Mouse (Mus musculus) lung, embryonic 14.5 days (tissue): ENCODE data around the gene Asf1b. TPM values are rescaled to one million over a fixed set of nuclear protein-coding genes. Genes with fewer than 3 reads are reported as not detected.

Source experiments
- ATAC-seq: fragments of 200-750 bp; cut with Nextera tagmentation; 2 replicates; pipeline ENCODE4 v1.8.0; 2017; ENCODE audit warnings: mild to moderate bottlenecking, moderate TSS enrichment, moderate library complexity; ENCODE audit not compliant: insufficient read depth
- DNase-seq: peaks from one replicate; pipeline ENCODE4 v3.0.0-alpha.2; 2015
- H3K27ac ChIP-seq: fragments of 300-500 bp; sonication (generic); 2 replicates; pipeline ENCODE4 v1.5.1; 2014; ENCODE audit warnings: low read depth, mild to moderate bottlenecking, moderate library complexity
- H3K27me3 ChIP-seq: fragments of 300-500 bp; sonication (generic); 2 replicates; pipeline ENCODE4 v1.6.1; 2014; ENCODE audit warnings: low read length, control low read depth; ENCODE audit not compliant: insufficient read depth
- H3K36me3 ChIP-seq: fragments of 300-500 bp; sonication (generic); 2 replicates; pipeline ENCODE4 v1.6.1; 2014; ENCODE audit warnings: control low read depth; ENCODE audit not compliant: insufficient read depth
- H3K4me1 ChIP-seq: fragments of 300-500 bp; sonication (generic); 2 replicates; pipeline ENCODE4 v1.6.1; 2014; ENCODE audit warnings: antibody characterized with exemption, control low read depth; ENCODE audit not compliant: insufficient read depth
- H3K4me2 ChIP-seq: fragments of 300-500 bp; sonication (generic); 2 replicates; pipeline ENCODE4 v1.6.1; 2014; ENCODE audit warnings: mild to moderate bottlenecking
- H3K4me3 ChIP-seq: fragments of 300-500 bp; sonication (generic); 2 replicates; pipeline ENCODE4 v1.5.1; 2014; ENCODE audit warnings: low read depth, low read length
- H3K9ac ChIP-seq: fragments of 300-500 bp; sonication (generic); 2 replicates; pipeline ENCODE4 v1.6.1; 2014
- H3K9me3 ChIP-seq: fragments of 300-500 bp; sonication (generic); 2 replicates; pipeline ENCODE4 v1.6.1; 2016; ENCODE audit warnings: low read depth, low read length, control low read depth
- CTCF ChIP-seq: IDR thresholded peaks from 2 replicates; pipeline ENCODE4 v1.5.1; 2016; ENCODE audit warnings: antibody characterized with exemption, low read depth
- WGBS: fragments of 180-500 bp; shearing (Covaris S2); extraction: QIAGEN DNeasy Blood & Tissue Kit; methylation state at CpG from one replicate; pipeline ENCODE4 v1.1.7; 2014; 5-methylcytosine and 5-hydroxymethylcytosine counted together
- polyA plus RNA-seq: library from polyadenylated mRNA; unstranded; fragments of >200 nt; fragmentation: Nextera tagmentation; extraction: Ambion mirVana; gene quantifications from 2 replicates; pipeline ENCODE4 v1.2.1, GENCODE M21; 2014

The Asf1b gene
- polyA plus RNA-seq, result 87.4 and 88.9 TPM in 2 replicates

DNA sequence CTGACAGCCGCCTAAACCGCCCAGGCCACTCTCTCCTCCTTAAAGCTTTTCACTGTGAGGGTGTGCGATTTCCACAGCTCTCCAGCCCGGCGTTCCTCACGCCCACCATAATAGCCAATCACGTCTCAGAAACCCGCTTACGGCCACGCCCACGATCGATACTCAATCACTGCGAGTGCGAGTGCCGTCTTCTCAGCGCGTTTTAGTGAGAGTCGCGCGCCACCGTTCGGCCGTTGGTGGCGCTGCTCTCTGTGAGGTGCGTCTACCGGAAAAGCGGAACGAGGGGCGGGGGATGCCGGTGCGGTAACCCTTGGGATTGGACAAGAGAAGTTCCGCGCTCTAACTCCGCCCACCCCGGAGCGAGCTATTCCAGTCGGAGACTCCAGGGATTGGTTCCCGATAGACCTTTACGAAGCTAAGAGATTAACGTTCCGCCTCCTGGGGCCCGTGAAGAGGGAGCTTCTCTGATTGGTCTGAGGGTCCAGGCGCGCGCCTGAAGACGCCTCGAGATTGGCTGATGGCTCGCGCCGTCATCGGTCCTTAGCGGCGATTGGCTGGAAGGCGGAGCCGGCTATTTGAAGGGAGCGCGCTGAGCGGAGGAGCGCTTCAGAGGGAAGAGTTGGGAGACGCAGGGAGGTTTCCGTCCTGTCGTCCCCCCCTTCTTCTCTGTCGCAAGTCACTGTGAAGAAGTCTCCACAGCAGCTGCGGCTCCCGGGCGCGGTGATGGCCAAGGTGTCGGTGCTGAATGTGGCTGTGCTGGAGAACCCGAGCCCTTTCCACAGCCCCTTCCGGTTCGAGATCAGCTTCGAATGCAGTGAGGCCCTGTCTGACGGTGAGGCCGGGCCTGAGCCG is at the start of gene Asf1b, which contains the start of gene Gm10644:
TSS of gene Asf1b (plus strand) at position 402 of the 852 bp plus-strand sequence.
TSS of gene Gm10644 (minus strand) at position 100 of the 852 bp plus-strand sequence.
- under 1% methylated on average over 75 of the region's 75 CpGs for WGBS
- H3K27ac ChIP-seq, result 0 out of 2 replicates have a peak within 1 kb of the TSS, but pooled peaks have one; percentile 12
- no peaks in the 10 kb centered on the region for H3K9me3 ChIP-seq
- ATAC-seq (peak; percentile 100), DNase-seq (peak; percentile 100)
- H3K27me3 ChIP-seq, result no peaks in the 10 kb centered on the region
- H3K4me3 ChIP-seq, result peak within 1 kb of the TSS; percentile 73
- peaks cover 9% of the 10 kb centered on the region for H3K4me1 ChIP-seq
- 0 out of 2 replicates have a peak, but pooled peaks cover under 1% of the 10 kb centered on the region for H3K36me3 ChIP-seq
- peak within 1 kb of the TSS; percentile 58 for H3K9ac ChIP-seq
- peak; percentile 91 for TF ChIP-seq CTCF
- H3K4me2 ChIP-seq, result peak within 1 kb of the TSS; percentile 92

DNA sequence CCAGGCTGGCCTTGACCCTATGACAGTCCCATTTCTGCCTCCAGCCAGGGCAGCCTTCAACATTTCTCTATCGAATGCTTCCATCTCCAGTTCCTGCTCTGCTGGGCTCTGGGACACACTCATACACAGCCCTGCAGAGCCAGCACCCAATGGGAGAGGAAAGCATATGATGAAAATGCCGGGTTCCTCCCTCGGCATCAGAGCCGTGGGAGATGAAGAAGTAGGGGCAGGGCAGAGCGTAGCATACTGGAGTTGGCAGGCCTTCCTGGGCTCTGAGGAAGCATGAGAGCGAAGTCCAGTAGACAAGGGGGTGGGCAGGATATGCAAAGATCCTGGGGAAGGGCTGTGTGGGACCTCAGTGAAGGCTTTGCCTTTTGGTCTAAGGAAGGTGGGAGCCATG is 46.7 kb upstream of the Asf1b start:
- peaks cover 27% of the 10 kb centered on the region for H3K4me1 ChIP-seq

DNA sequence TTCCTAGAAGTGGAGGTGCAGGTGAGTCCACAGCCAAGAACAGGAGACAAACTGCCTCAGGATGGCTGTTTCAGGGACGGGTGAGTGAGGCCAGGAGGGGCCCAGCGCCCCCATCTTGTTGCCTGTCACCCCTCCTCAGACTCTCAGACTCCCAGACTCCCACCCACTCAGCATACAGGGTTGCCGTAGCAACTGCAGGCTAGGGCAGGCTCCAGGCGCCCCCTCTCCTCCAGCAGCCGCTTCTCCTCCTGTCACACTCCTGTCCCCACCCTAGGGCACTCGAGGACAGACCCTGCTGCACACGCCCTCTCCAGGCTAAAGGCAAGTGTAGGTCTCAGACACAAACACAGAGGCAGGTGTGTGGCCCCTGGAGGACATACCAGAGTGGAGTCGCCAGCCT is 46.0 kb upstream of the Asf1b start:
- Histone ChIP-seq H3K27me3 (no peaks in the 10 kb centered on the region), H3K4me1 (peaks cover 22% of the 10 kb centered on the region), H3K4me3 (no peak overlapping the region), H3K4me2 (no peak overlapping the region), H3K9ac (no peak overlapping the region), H3K36me3 (0 out of 2 replicates have a peak, but pooled peaks cover 3% of the 10 kb centered on the region), H3K9me3 (no peaks in the 10 kb centered on the region), H3K27ac (no peak overlapping the region)
- 24% methylated on average over 8 of the region's 8 CpGs for WGBS
- no peak for TF ChIP-seq CTCF
- ATAC-seq (no peak), DNase-seq (no peak)

More for the DNA sequence above, 46.7 kb upstream of the Asf1b start:
- Histone ChIP-seq H3K9ac (no peak overlapping the region), H3K27ac (no peak overlapping the region), H3K4me2 (no peak overlapping the region), H3K9me3 (no peaks in the 10 kb centered on the region), H3K36me3 (0 out of 2 replicates have a peak, but pooled peaks cover 3% of the 10 kb centered on the region), H3K4me3 (no peak overlapping the region), H3K27me3 (no peaks in the 10 kb centered on the region)
- ATAC-seq (no peak), DNase-seq (no peak)
- 61% methylated on average over 6 of the region's 6 CpGs for WGBS
- TF ChIP-seq CTCF, result no peak

DNA sequence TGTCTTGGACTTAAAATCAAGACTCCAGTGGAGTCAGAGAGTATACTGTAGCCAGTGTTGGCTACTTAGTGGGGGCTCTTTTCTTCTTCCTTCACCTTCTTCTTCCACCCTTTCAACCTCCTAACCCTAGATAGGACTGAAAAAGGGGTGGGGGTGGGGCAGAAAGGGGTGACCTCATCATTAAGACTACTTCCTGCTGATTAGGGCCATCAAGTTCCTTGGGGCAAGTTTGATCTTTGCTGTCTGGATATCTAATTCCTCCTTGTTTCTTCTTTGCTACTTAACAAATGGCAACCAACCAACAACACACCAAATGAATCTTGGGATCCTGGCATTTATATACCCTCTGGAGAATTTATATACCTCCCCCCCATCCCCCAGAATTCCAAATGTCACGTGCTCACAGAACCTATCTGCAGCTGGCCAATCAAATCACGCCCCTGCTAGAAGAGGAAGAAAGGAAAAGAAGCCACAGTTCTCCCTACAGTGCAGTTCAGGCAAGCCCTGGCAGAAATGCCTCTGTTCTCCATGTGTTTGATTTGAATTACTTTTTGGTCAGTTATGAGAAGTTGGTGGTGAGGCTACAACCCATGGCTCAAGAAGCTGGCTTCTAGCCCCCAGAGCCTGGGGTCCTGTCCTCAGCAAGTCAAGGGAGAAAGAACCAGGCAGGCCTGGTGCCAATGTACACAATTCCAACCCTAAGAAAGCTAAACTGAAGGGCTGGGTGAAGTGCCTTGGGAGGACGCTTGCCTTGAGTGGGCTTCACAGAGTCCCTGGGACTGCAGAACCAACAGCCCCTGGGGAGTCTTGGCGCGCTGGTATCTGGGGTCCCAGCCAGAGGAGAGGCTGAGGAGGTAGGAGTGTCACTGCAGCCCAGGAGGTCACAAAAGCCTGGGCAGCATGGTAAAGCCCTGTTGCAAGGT is 43.2 kb upstream of the Asf1b start:
- H3K9me3 ChIP-seq, result no peaks in the 10 kb centered on the region
- H3K9ac ChIP-seq, result no peak overlapping the region
- peaks cover 23% of the 10 kb centered on the region for H3K4me1 ChIP-seq
- H3K4me2 ChIP-seq, result no peak overlapping the region
- DNase-seq, result peak; percentile 57
- 58% methylated on average over 5 of the region's 5 CpGs for WGBS
- TF ChIP-seq CTCF, result no peak
- H3K4me3 ChIP-seq, result no peak overlapping the region
- H3K27me3 ChIP-seq, result no peaks in the 10 kb centered on the region
- H3K27ac ChIP-seq, result peak overlapping the region; percentile 50; the same call in 1 of the 2 replicates
- no peaks in the 10 kb centered on the region for H3K36me3 ChIP-seq
- peak; percentile 36; the same call in 1 of the 2 replicates for ATAC-seq

DNA sequence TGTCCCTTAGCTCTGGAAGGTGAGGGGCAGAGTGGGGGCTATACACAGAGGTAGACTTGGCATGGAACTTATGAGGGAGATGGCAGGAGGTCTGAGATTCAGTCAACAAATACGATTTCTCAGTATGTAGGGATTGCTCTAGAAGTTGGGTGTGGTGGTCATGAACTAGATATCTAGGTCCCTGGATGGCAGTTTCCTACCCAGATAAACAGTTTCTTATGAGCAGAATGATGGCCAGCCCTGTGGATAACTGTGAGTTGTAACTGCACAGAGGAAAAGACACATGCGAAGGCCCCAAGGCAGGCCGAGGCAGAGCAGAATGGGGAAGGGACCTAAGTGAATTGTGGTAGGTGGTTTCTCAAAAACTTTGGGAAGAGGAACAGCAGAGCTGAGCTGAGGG is 41.1 kb upstream of the Asf1b start:
- Histone ChIP-seq H3K9me3 (no peaks in the 10 kb centered on the region), H3K4me3 (no peak overlapping the region), H3K4me1 (peaks cover 18% of the 10 kb centered on the region), H3K4me2 (no peak overlapping the region), H3K9ac (no peak overlapping the region), H3K27me3 (no peaks in the 10 kb centered on the region), H3K36me3 (peaks cover 7% of the 10 kb centered on the region; the same call in 1 of the 2 replicates), H3K27ac (no peak overlapping the region)
- no peak for TF ChIP-seq CTCF
- DNase-seq, result no peak
- WGBS, result 83% methylated on average over 3 of the region's 3 CpGs
- no peak for ATAC-seq

DNA sequence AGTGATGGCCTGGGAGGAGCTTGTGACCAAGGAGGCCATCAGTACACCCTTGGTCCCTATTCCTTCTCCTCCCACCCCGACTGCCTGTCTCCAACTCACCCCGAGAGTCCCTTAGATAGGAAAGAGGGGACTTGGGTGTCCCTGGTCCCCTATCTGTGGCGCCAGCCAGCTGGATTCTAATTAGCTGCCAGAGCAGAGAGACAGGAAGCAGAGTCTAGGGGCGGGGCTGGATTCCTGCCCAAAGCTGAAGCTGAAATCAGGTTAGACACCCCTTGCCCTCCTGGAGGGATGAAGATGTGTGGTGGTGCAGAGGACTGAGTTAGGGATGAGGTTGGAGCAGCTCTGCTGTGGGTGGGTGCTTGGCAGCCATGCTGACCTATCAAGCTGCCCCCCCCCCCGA is 40.4 kb upstream of the Asf1b start:
- WGBS, result 40% methylated on average over 5 of the region's 5 CpGs
- DNase-seq (peak; percentile 48), ATAC-seq (peak; percentile 23; the same call in 1 of the 2 replicates)
- H3K27me3 ChIP-seq, result no peaks in the 10 kb centered on the region
- peaks cover 18% of the 10 kb centered on the region for H3K4me1 ChIP-seq
- no peaks in the 10 kb centered on the region for H3K9me3 ChIP-seq
- H3K4me2 ChIP-seq, result no peak overlapping the region
- H3K9ac ChIP-seq, result no peak overlapping the region; the same call in 1 of the 2 replicates
- H3K27ac ChIP-seq, result no peak overlapping the region
- H3K4me3 ChIP-seq, result no peak overlapping the region
- no peak for TF ChIP-seq CTCF
- peaks cover 13% of the 10 kb centered on the region; the same call in 1 of the 2 replicates for H3K36me3 ChIP-seq
